Mouse (Mus musculus) c-Kit-positive CD71-positive TER-119-negative erythroid progenitor cells, embryonic 14.5 days (primary cell): ENCODE data around the gene Prrc2b.

Source experiments
- DNase-seq: peaks from one replicate; pipeline ENCODE4 v3.0.0-alpha.2; 2013; ENCODE audit warnings: low read depth

Gene Prrc2b

GRCm38 (mm10) chr2:32235433-32235832 lies 84.6 kb downstream of the Prrc2b start:
- no peak for DNase-seq

DNA sequence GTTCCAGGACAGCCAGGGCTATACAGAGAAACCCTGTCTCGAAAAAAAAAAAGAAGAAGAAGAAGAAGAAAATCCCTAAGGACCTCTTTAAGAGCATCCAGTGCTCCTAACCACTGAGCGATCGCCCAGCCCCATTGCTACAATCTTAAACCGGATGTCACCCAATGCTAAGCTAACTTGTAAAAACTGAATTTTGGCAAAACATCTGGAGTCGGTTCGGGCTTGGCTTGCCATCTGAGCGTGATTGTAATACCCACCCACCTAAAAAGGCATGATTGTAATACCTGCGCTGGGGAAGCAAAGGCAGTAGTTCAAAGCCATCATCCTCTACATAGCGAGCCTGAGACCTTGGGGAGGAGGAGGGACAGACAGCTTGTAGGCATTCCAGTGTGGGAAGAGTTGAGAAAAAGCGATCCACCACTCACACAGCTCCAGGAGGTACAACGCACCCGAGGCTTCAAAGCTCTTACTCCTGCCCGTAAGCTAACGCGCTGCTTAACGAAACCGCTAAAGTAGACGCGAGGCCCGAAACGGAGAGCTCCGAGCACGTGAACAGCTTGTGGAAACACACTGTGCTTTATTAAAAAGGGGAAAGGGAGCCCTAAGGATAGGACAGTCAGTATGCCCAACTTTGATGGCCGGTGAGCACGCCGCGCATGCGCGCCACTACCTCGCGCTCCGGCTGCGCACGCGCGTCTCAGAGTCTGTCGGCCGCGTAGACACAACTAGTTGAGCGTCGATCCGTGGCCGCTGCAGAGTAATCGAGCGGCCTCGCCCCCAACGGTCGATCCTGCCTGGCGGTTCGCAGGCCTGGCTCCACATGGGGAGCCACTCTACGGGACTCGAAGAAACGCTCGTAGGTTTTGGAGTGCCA lies 85.2 kb downstream of the Prrc2b start, which contains the start of gene Pomt1:
TSS of gene Pomt1 (plus strand) at position 705 of the 874 bp plus-strand sequence.
- peak; percentile 92 for DNase-seq

GRCm38 (mm10) chr2:32236760-32237487 lies 86.0 kb downstream of the Prrc2b start:
- peak; percentile 70 for DNase-seq

DNA sequence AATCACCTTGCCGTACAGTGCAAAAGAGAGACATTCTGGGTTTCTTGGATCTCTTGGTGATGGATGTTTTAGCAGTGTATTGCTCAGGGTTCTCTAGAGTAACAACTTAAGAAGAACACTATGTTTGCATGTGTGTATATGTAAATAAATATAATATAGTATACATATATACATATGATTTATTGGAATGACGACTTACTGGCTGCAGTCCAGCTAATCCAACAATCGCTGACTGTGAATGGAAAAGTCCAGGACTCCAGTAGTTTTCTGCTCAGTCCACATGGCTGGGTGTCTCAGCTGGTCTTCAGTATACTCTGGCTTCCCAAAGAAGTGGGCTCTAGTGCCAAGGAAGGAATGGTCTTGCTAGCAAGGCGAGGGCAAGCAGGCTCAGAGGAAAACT lies 86.7 kb downstream of the Prrc2b start:
- DNase-seq, result no peak

GRCm38 (mm10) chr2:32238708-32239435 lies 88.0 kb downstream of the Prrc2b start:
- DNase-seq, result no peak

GRCm38 (mm10) chr2:32240591-32240990 lies 89.7 kb downstream of the Prrc2b start:
- DNase-seq, result no peak

- no peak for DNase-seq
These were observed 92.1 kb downstream of the Prrc2b start for GRCm38 (mm10) chr2:32242986-32243385.

DNA sequence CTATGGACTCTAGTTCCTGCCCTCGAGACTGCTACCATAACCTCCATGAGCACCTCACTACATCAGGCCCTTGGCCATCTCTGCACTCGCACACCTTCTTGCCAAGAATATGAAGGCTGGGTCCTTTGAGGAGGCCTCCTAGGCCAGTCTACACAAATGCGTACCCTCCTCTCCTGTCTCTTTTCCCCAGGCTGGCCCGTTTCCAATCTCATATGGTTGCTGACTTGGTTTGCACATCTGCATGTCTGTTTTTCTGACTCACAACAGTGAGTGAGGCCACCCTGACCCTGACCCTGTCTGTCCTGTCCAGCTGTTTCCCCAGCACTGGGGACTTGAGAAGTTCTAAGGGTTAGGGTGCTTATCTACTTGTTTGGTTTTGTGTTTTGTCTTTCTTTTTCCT lies 95.9 kb downstream of the Prrc2b start:
- DNase-seq, result no peak

- DNase-seq, result no peak
These were observed 97.8 kb downstream of the Prrc2b start for GRCm38 (mm10) chr2:32248377-32249361.

DNA sequence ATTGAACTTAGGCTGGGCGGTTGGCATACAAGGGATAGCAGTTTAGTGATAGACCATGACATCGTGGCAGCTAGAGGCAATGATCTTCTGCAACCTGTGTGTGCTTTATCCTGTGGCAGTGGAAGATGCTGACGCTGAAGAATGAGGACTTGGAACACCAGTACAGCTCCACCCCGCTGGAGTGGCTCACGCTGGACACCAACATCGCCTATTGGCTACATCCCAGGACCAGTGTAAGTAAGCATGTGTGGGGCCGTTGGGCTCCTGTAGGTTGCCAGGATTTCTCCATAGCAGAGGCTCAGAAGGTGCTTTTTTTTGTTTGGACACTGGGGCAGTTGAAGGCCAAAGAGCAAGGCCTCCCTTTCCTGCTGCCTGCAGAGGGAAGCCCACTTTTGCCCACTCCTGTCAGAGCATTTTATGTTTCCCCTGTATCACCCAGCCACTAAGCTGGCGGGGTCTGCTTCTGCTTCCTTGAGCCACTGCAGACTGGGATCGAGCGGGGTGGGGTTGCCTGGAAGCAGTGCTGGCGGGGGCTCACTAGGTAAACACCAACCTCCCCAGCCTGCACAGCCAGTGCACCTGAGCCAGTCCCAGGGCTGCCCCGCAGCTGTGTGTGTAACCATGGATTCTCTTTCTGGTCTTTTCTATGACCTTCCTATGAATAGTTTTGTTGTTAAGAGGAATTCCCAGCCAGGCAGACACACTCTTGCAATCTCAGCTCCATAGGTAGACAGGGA lies 101.1 kb downstream of the Prrc2b start:
- no peak for DNase-seq

GRCm38 (mm10) chr2:32252658-32253057 lies 101.8 kb downstream of the Prrc2b start:
- DNase-seq, result no peak

GRCm38 (mm10) chr2:32253352-32253751 lies 102.5 kb downstream of the Prrc2b start:
- no peak for DNase-seq

DNA sequence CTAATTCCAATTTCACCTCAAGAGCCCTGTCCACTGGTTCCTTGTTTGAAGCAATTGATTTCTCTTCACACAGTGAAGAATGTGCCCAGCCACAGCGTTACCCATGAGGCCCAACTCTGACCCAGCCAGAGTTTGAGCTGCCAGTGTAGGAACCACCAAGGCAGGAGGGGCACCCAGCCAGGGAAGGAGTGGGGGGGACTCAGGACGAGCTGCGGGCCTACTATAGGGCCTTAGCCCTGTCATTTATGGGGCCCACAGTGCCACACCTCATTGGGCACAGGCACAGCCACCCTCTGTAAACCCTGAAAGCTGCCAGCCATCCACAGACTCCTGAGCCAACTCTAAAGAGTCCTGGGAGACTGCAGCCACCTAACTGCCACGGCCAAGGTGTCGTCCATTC lies 103.7 kb downstream of the Prrc2b start:
- no peak for DNase-seq

- no peak for DNase-seq
These were observed 105.4 kb downstream of the Prrc2b start for GRCm38 (mm10) chr2:32256273-32256672.

DNA sequence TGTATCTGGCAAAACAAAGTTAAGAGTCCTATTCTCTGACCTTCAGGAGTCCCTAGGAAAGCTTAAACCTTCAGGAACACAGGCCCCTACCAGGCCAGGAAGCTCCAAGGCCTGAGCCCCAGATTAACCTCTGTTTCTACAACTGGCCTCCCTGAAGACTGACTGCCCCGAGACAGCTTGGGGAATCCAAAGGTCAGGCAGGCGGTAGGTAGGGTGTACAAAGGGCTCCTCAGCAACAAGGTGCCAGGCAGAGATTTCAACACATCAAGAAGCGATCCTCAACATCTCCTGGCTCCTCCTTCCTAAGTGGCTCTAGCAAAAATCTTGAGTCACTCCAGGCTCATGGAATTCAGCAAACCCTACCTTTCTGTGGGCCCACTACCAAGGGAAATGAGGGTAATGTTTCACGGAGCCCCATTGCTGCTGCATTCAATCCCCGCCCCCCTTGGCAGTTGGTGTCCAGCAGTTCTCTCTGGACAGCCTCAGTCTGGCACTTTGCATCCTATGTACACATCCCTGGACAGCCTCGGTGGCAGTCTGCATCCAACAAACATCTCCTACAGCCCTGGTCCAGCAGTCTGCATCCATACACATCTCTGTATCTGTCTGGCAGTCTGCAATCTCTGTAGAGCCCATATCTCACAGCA lies 108.1 kb downstream of the Prrc2b start:
- no peak for DNase-seq

DNA sequence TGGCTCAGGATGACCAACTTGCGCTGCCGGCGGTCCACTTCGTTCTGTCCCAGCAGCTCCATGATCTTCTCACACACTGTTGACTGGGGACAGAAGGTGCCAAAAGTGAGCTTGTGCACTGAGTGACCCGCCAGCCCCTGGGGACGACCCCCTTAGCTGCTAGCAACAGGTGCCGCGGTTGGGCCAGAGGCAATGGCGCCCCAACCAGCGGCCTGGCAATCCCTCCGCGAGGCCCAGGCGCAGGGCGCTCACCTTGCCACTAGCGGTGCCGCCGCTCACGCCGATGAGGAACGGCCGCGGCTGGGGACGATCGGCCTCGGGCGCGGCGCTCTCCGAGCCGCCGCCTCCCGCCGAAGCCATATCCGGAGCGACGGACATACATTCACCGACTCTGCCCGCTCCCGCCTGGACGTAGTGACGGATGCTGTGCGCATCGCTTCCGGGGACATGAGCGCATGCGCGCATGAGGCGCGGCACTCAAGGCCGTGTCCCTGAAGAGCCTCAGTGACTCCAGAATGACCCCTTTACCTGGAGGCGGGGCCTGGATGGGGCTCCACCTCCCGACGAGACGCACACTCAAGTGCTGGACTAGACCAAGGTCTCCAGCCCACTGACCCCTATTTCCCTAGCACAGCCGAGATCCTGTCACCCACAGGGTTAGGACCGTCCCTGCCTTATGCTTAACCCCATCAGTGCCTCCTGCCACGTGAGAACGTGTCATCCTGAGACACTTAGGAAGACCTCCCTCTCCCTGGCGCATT lies 109.0 kb downstream of the Prrc2b start, which contains the start of gene Uck1:
TSS of gene Uck1 (minus strand) at position 503 of the 761 bp plus-strand sequence.
- peak; percentile 92 for DNase-seq

DNA sequence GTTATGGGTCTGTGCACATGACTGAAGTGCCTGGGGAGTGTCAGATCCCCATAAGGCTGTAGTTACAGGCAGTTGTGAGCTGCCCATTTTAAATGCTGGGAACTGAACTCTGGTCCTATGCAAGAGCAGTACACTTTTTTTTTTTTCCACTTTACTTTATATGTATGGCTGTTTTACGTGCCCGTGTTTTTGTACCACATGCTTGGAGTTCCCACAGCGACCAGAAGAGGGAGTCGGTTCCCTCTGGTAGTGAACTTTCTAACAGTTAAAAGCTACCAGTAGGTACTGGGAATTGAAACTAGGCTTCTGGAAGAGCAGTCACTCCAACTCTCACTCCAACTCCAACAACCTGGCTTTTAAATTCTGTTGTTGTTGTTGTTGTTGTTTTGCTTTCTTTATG lies 109.8 kb downstream of the Prrc2b start:
- peak; percentile 88 for DNase-seq

DNA sequence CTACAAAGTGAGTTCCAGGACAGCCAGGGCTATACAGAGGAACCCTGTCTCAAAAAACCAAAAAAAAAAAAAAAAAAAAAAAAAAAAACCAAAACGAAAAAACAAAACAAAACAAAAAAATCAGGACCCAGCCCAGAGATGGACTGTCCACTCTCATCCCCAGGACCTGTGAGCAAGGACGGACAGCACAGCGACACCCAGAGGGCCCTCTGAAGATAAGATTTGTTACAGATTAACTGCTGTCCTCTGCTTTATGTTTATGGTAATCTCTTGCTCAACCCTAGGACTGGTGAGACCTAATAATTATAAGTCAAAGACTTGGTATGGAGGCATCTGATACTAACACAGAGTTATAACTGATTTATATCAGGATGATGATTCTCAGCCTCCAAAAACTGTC lies 124.9 kb downstream of the Prrc2b start:
- DNase-seq, result no peak

DNA sequence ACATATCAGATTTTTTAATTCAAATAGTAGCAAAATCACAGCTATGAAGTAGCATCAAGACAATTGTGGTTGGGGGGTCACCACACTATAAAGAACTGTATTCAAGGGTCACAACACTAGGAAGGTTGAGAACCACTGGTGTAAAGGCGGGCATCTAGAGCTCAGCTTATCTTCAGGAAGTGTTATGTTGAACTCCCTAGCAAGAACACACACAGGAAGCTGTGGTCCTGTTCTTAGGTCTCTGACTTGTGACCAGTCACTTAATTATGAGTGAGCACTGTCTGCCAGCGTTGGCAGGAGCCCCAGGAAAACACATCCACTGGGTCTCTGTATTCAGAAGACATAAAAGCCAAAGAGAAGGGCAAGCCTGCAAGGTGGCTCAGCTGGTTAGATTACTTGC lies 131.4 kb downstream of the Prrc2b start:
- no peak for DNase-seq
